8 mouse cellular contexts compared by ENCODE assay signal in genomic region chr14:105815281-105815680, GRCm38 (mm10).
A peak's percentile ranks its signal among the peaks of the same experiment; 100 is the strongest.
DNase-seq lines count a peak whose midpoint lies in the region; ATAC-seq and TF ChIP-seq lines count a peak whose summit lies in the region.

No protein-coding gene starts in this region.

- TF ChIP-seq POLR2A in small intestine, adult 2 months (IDR thresholded peaks at IDR 0.05; ENCODE audit: low read depth, low read length) = no peak

- no peak for TF ChIP-seq CTCF in liver, embryonic 14.5 days (IDR thresholded peaks at IDR 0.05; ENCODE audit: low read depth)
- TF ChIP-seq CTCF in small intestine, adult 2 months (IDR thresholded peaks at IDR 0.05; ENCODE audit: extremely low read depth, insufficient read length, insufficient replicate concordance, low read depth, low read length) = no peak

- no peak for TF ChIP-seq EP300 in liver, embryonic 14.5 days (IDR thresholded peaks at IDR 0.05; ENCODE audit: low read depth)

- no peaks in the 10 kb centered on the region for H3K36me3 ChIP-seq in hindbrain, embryonic 16.5 days (ENCODE audit: control insufficient read depth, insufficient read depth, low read length)
- no peaks in the 10 kb centered on the region for H3K36me3 ChIP-seq in liver, embryonic 14.5 days (replicated peaks; ENCODE audit: control insufficient read depth, insufficient read depth, low read depth)
- no peaks in the 10 kb centered on the region for H3K36me3 ChIP-seq in small intestine, adult 2 months (ENCODE audit: control insufficient read depth, insufficient read depth, low read length)

- DNase-seq in cerebellum, postnatal 25 days = peak; percentile 12 to 14
- DNase-seq in cerebellum, adult 8-10 months = no peak
- no peak for DNase-seq in liver, embryonic 14.5 days (ENCODE audit: low read depth in 3 of 3, low spot score in 3 of 3)
- no peak for DNase-seq in right cerebral cortex, postnatal 25 days
- DNase-seq in urinary bladder, adult 2 months (ENCODE audit: low spot score) = no peak

- ATAC-seq in hindbrain, embryonic 16.5 days = no peak
- no peak for ATAC-seq in liver, embryonic 14.5 days (ENCODE audit: insufficient read depth)

- no peaks in the 10 kb centered on the region for H3K27me3 ChIP-seq in hindbrain, embryonic 16.5 days (replicated peaks; ENCODE audit: control insufficient read depth, insufficient read depth, low read length)
- no peaks in the 10 kb centered on the region for H3K27me3 ChIP-seq in liver, embryonic 14.5 days (ENCODE audit: control insufficient read depth, insufficient read depth, low read length)
- H3K27me3 ChIP-seq in small intestine, adult 2 months (ENCODE audit: control insufficient read depth, insufficient read depth, low read length) = no peaks in the 10 kb centered on the region

- H3K9me3 ChIP-seq in hindbrain, embryonic 16.5 days (ENCODE audit: control insufficient read depth, low read length) = no peaks in the 10 kb centered on the region
- no peaks in the 10 kb centered on the region for H3K9me3 ChIP-seq in liver, embryonic 14.5 days (ENCODE audit: control insufficient read depth, low read length)

- peak overlapping the region; percentile 38; the same call in 1 of the 2 replicates for H3K9ac ChIP-seq in hindbrain, embryonic 16.5 days (ENCODE audit: low read depth, low read length)
- H3K9ac ChIP-seq in liver, embryonic 14.5 days (replicated peaks) = no peak overlapping the region

- H3K27ac ChIP-seq in brown adipose tissue, adult 24 weeks (replicated peaks; ENCODE audit: low read depth, low read length) = no peak overlapping the region
- no peak overlapping the region for H3K27ac ChIP-seq in hindbrain, embryonic 16.5 days (ENCODE audit: low read depth, low read length)
- H3K27ac ChIP-seq in liver, embryonic 14.5 days = no peak overlapping the region
- no peak overlapping the region for H3K27ac ChIP-seq in small intestine, adult 2 months (ENCODE audit: insufficient read depth, low read depth, low read length)

- 16% methylated on average over 12 of the region's 12 CpGs for WGBS in hindbrain, embryonic 16.5 days
- 8% methylated on average over 12 of the region's 12 CpGs for WGBS in liver, embryonic 14.5 days (ENCODE audit: insufficient replicate concordance)
- 5% methylated on average over 12 of the region's 12 CpGs for WGBS in small intestine, adult 2 months

- peak overlapping the region; percentile 63 for H3K4me2 ChIP-seq in hindbrain, embryonic 16.5 days (ENCODE audit: low read length)
- peak overlapping the region; percentile 42 for H3K4me2 ChIP-seq in liver, embryonic 14.5 days (ENCODE audit: low read depth)

- peak overlapping the region; percentile 48 for H3K4me3 ChIP-seq in brown adipose tissue, adult 24 weeks (ENCODE audit: insufficient read depth, low read depth, low read length)
- H3K4me3 ChIP-seq in hindbrain, embryonic 16.5 days (ENCODE audit: low read length) = peak overlapping the region; percentile 33
- H3K4me3 ChIP-seq in liver, embryonic 14.5 days (ENCODE audit: insufficient read depth in 1 of 2, low read depth in 2 of 2, low read length in 2 of 2) = peak overlapping the region in 1 of 2 experiments; percentile 24; a peak in 1 of 4 replicates
- H3K4me3 ChIP-seq in small intestine, adult 2 months (ENCODE audit: low read depth, low read length) = peak overlapping the region; percentile 39

- H3K4me1 ChIP-seq in brown adipose tissue, adult 24 weeks (ENCODE audit: control insufficient read depth, insufficient read depth, insufficient read length, low read length) = no peaks in the 10 kb centered on the region
- peaks cover 4% of the 10 kb centered on the region; the same call in 1 of the 2 replicates for H3K4me1 ChIP-seq in hindbrain, embryonic 16.5 days (ENCODE audit: control insufficient read depth, insufficient read depth, low read depth, low read length)
- no peaks in the 10 kb centered on the region for H3K4me1 ChIP-seq in liver, embryonic 14.5 days (replicated peaks; ENCODE audit: control insufficient read depth in 2 of 2, insufficient read depth in 2 of 2, low read length in 1 of 2)
- H3K4me1 ChIP-seq in small intestine, adult 2 months (ENCODE audit: control insufficient read depth, insufficient read depth, insufficient read length, low read length) = peaks cover 3% of the 10 kb centered on the region; the same call in 1 of the 2 replicates

Comparison
In these comparisons a context has a peak if more than half of its experiments do, and no peak if none do; other contexts are left out.
1. DNase-seq: peak in cerebellum, postnatal 25 days (2 of 2); none in cerebellum, adult 8-10 months (single experiment), liver, embryonic 14.5 days (0 of 3), right cerebral cortex, postnatal 25 days (single experiment) and urinary bladder, adult 2 months (single experiment).